Mouse (Mus musculus) CH12.LX (cell line): ENCODE measurements around the gene Afdn.

Source experiments
- CTCF ChIP-seq, 2 experiments: IDR thresholded peaks in 1 of 2; conservative IDR thresholded peaks in 1 of 2; 2 replicates each; pipeline ENCODE4 v1.5.1; 2011 to 2012; ENCODE audit warnings: low read depth in 2 of 2, low read length in 2 of 2, improper control_type of control experiment in 1 of 2, inconsistent platforms in 1 of 2, mild to moderate bottlenecking in 1 of 2, moderate library complexity in 1 of 2
- MAFK ChIP-seq: IDR thresholded peaks from 2 replicates; pipeline ENCODE4 v1.6.1; 2011; ENCODE audit warnings: low read length, improper control_type of control experiment; ENCODE audit not compliant: insufficient replicate concordance
- POLR2A ChIP-seq: IDR thresholded peaks from 2 replicates; pipeline ENCODE4 v1.6.1; 2011; ENCODE audit warnings: low read depth, mild to moderate bottlenecking, improper control_type of control experiment, low read length
- SIN3A ChIP-seq: IDR thresholded peaks from 2 replicates; pipeline ENCODE4 v1.6.1; 2012; ENCODE audit warnings: low read length, improper control_type of control experiment, inconsistent platforms
- USF2 ChIP-seq: conservative IDR thresholded peaks from 2 replicates; pipeline ENCODE4 v1.6.1; 2011; ENCODE audit warnings: low read depth, low read length, improper control_type of control experiment

DNA sequence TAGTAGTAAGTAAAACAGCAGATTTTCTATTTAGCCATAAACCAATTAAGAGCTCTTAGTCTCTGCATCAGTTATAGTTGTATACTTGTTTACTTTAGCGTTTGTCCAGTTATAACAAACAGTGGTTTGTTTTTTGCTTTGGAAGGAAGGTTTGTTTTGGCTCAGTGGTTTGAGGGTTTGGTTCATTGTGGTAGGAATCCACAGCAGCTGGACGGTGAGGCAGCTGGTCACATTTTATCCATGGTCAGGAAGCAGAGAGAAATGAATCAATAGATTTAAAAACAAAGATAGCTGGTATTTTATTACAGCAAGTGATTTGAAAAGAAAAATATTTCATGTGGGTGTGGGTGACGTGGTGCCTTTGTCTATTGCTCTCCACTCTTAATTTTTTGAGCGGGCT, 59.0 kb downstream of the Afdn start:
- TF ChIP-seq POLR2A: no peak
- TF ChIP-seq CTCF (conservative IDR thresholded peaks at IDR 0.05 in 1 of 2, IDR thresholded peaks at IDR 0.05 in 1 of 2; ENCODE audit: low read depth in 2 of 2, low read length in 2 of 2): no peak
- TF ChIP-seq USF2: no peak
- TF ChIP-seq SIN3A: no peak
- no peak for TF ChIP-seq MAFK
